Mouse (Mus musculus) cortical plate, adult 2 months (tissue): Measurements from ENCODE around the gene Neurog1.

Experiments used
- CTCF ChIP-seq: fragments of 200-500 bp; IDR thresholded peaks from 2 replicates; pipeline ENCODE4 v1.5.1; 2011; ENCODE audit warnings: mild to moderate bottlenecking, control low read depth, low read length; ENCODE audit not compliant: insufficient read depth; ENCODE audit errors: extremely low read depth
- POLR2A ChIP-seq: fragments of 200-500 bp; IDR thresholded peaks from 2 replicates; pipeline ENCODE4 v1.6.1; 2011; ENCODE audit warnings: mild to moderate bottlenecking, low read length, control low read depth; ENCODE audit not compliant: insufficient read depth; ENCODE audit errors: extremely low read depth

- TF ChIP-seq CTCF (no peak), POLR2A (no peak)
Observed at GRCm38 (mm10) chr13:56260344-56260780, 8.4 kb upstream of the Neurog1 start.
